Mouse (Mus musculus) bone marrow, adult 2 months (tissue): ENCODE results near the gene Aco2. TPM values are rescaled to one million over a fixed set of nuclear protein-coding genes. Genes with fewer than 3 reads are reported as not detected.
A peak's percentile ranks its signal among the peaks of the same experiment; 100 is the strongest.
"Not testable (repeated sequence)": the region's sequence is repeated elsewhere in the genome, so short reads cannot be mapped to it uniquely, and the experiment has no call there.

ENCODE experiments used
- H3K27ac ChIP-seq: fragments of 200-500 bp; 2 replicates; pipeline ENCODE4 v1.5.1; 2012; ENCODE audit warnings: low read depth, mild to moderate bottlenecking, control low read depth, inconsistent platforms, low read length; ENCODE audit not compliant: control insufficient read depth, poor library complexity, insufficient read depth
- H3K4me1 ChIP-seq: fragments of 200-500 bp; 2 replicates; pipeline ENCODE4 v1.6.1; 2011; ENCODE audit warnings: low read length; ENCODE audit not compliant: control insufficient read depth, insufficient read depth
- H3K4me3 ChIP-seq: fragments of 200-500 bp; replicated peaks from 2 replicates; pipeline ENCODE3; 2011; ENCODE audit warnings: mild to moderate bottlenecking, low read depth, low read length, control low read depth; ENCODE audit not compliant: control insufficient read depth
- CTCF ChIP-seq: fragments of 200-500 bp; IDR thresholded peaks from 2 replicates; pipeline ENCODE4 v1.5.1; 2011; ENCODE audit warnings: low read length, control low read depth; ENCODE audit not compliant: control insufficient read depth, insufficient read depth
- POLR2A ChIP-seq: fragments of 200-500 bp; IDR thresholded peaks from 2 replicates; pipeline ENCODE4 v1.6.1; 2011; ENCODE audit warnings: low read depth, mild to moderate bottlenecking, control low read depth, low read length, borderline replicate concordance; ENCODE audit not compliant: control insufficient read depth
- WGBS: fragments of 180-500 bp; shearing (Covaris S2); methylation state at CpG from one replicate; pipeline ENCODE4 v1.1.7; 2018; 5-methylcytosine and 5-hydroxymethylcytosine counted together
- polyA plus RNA-seq: library from polyadenylated mRNA; stranded (reverse); fragments of >200 nt; gene quantifications from 2 replicates; pipeline ENCODE4 v1.2.4, GENCODE M21; 2011; ENCODE audit warnings: low replicate concordance; ENCODE audit not compliant: missing spikeins, insufficient read depth, insufficient read length

Gene Aco2
- polyA plus RNA-seq, 1 experiment = 71.1 TPM

DNA sequence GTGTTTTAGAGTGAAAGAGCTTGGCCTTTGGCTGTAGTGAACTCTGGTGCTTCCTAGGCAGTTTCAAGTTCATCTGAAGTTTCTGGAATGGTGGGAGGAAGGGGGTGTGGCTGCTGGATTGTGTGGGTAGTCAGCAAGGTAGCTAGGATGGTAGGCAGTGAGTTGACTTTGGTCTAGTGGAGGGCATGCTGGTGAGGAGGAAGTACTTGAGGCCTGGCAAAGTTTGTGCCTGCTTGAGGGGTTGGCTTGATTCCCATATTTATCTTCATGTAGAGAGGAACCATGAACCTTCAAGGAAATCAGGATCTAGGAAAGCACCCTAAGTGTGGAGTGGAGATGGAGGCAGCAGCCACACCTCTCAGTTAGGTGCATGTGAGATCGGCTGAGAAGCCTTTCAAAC lies 21.9 kb downstream of the Aco2 start:
- Histone ChIP-seq H3K4me3 (no peak overlapping the region), H3K4me1 (no peaks in the 10 kb centered on the region), H3K27ac (no peak overlapping the region)
- WGBS = 69% methylated on average over 1 of the region's 1 CpGs
- TF ChIP-seq POLR2A = no peak
- no peak for TF ChIP-seq CTCF

DNA sequence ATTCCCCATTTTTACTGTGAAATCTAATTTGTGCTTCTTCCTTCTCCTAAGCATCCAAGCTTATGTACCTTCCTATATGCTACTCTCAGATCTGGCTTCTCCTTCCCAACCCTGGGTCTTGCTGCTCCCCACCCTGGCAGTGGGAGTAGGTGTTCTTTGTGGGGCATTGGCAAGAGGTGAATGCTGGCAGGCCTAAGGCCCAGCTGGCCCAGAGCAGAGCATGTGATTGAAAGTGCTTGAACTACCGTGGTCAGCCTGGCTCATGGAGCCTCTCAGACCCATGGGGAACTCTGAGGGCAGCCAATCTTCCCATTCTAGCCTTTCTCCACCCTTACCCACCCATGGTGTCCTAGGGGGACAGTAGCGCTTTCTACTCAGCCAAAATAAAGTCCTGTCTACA lies 24.3 kb downstream of the Aco2 start:
- H3K27ac ChIP-seq = no peak overlapping the region
- 84% methylated on average over 2 of the region's 2 CpGs for WGBS
- H3K4me3 ChIP-seq = no peak overlapping the region
- TF ChIP-seq CTCF = no peak
- no peak for TF ChIP-seq POLR2A
- no peaks in the 10 kb centered on the region for H3K4me1 ChIP-seq

DNA sequence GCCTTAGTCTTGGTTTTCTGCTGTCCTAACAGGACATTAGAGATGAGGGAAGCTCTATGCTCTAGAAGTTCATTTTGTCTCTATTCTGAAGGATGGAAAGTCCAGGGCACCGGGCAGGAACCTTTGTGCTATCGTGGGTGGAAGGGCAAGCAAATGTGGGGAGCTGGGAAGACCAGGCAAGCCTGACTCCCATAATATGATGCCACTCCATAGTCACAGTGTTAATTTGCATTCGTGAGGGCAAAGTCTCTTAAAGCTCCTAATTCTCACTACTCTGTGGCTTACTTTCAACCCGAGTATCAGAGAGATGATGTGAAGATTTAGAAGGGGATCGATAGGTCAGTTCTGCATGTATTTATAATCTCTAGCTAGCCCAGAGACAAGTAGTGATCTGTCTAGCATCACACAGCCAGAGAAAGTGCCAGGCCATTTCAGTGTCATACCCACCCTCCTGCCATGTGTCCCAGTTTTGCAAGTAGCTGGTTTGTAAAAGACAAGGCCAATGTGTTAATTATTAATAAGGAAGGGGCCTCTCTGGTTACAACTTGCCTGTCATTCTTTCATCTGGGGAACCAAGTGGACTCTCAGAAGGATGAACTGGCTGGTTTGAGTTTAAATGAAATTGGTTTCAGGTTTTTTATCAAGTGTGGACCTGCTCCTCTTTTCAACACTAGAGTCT lies 25.6 kb downstream of the Aco2 start:
- Histone ChIP-seq H3K4me1 (no peaks in the 10 kb centered on the region), H3K4me3 (no peak overlapping the region), H3K27ac (no peak overlapping the region)
- TF ChIP-seq POLR2A (no peak), CTCF (no peak)
- WGBS = 89% methylated on average over 5 of the region's 5 CpGs

DNA sequence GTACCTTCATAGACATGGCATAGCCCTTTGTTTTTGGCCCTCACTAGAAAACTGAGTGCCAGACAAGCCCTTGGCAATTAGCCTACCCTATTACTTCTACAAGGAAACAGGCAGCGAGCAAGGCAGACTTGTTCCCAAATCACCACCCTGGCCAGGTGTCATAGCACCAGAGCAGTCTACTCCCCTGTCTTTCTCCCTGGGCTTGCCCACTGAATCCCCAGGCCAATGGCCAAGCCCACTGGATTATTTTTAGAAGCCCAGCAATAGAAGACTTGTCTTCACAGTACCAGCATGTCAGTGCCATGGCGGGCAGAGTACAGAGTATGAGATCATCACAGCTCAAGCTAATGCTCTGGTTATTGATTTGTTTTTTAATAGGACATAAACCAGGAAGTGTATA lies 26.6 kb downstream of the Aco2 start:
- Histone ChIP-seq H3K4me3 (no peak overlapping the region), H3K4me1 (no peaks in the 10 kb centered on the region), H3K27ac (no peak overlapping the region)
- 85% methylated on average over 2 of the region's 2 CpGs for WGBS
- no peak for TF ChIP-seq CTCF
- no peak for TF ChIP-seq POLR2A

DNA sequence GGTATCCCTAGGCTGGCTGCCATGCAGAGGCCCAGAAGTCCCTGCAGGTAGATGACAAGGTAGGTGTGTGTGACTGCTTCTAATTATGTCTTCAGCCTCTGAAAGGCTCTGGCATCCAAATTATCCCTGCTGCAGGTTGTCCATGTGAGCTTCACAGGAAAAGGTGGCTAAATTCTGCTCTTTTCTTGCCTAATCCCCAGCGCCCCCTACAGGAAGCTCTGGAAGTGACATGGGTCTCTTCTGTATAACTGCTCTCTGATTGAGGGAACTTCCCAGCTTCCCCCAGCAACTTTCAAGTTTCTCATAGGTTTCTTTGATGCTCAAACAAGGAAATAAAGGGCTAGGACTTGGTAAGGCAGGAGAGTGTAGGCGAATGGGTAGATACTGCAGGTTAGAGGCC lies 32.8 kb downstream of the Aco2 start:
- WGBS = 34% methylated on average over 2 of the region's 2 CpGs
- no peak overlapping the region for H3K27ac ChIP-seq
- no peak overlapping the region for H3K4me3 ChIP-seq
- TF ChIP-seq CTCF (peak; percentile 42), POLR2A (no peak)
- no peaks in the 10 kb centered on the region for H3K4me1 ChIP-seq

- WGBS = 88% methylated on average over 8 of the region's 8 CpGs
- H3K4me3 ChIP-seq = no peak overlapping the region
- no peaks in the 10 kb centered on the region for H3K4me1 ChIP-seq
- H3K27ac ChIP-seq = no peak overlapping the region
- TF ChIP-seq POLR2A = no peak
- no peak for TF ChIP-seq CTCF
Measured at GRCm38 (mm10) chr15:81907953-81908352, 35.8 kb downstream of the Aco2 start.

- whole genome bisulfite sequencing = 76% methylated on average over 4 of the region's 4 CpGs
- not testable (repeated sequence) for H3K4me3 ChIP-seq, H3K4me1 ChIP-seq, H3K27ac ChIP-seq
Measured at GRCm38 (mm10) chr15:81908767-81909166, 36.7 kb downstream of the Aco2 start.

- WGBS = 87% methylated on average over 2 of the region's 2 CpGs
- Histone ChIP-seq H3K27ac (no peak overlapping the region), H3K4me3 (no peak overlapping the region), H3K4me1 (no peaks in the 10 kb centered on the region)
- TF ChIP-seq CTCF (no peak), POLR2A (no peak)
Measured at GRCm38 (mm10) chr15:81912498-81912897, 40.4 kb downstream of the Aco2 start.

DNA sequence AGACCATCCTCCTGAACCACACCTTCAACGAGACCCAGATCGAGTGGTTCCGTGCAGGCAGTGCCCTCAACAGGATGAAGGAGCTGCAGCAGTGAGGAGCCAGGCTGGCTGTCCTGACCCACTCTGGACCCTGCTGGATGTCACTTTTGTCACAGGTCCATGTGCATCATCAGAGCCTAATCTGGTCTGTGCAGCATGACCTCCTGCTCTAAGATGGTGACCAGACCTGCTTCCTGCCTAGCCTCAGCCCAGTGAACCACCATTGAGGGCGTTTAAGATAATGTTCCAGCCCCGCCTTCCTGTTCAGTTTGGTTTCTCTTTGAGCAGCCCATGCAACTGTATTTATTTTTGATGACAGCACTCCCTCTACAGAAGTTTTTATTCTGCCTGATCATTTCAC lies 42.6 kb downstream of the Aco2 start:
- H3K4me1 ChIP-seq = no peaks in the 10 kb centered on the region
- 64% methylated on average over 5 of the region's 5 CpGs for WGBS
- no peak overlapping the region for H3K4me3 ChIP-seq
- no peak overlapping the region for H3K27ac ChIP-seq
- TF ChIP-seq CTCF (no peak), POLR2A (no peak)
